Mouse (Mus musculus): ENCODE results near the gene Rnf150. TPM values are rescaled to one million over a fixed set of nuclear protein-coding genes. Genes with fewer than 3 reads are reported as not detected.

Rnf150 gene
- total RNA-seq, 2 experiments from 2014 or later, result 43.1 to 45.3 TPM

DNA sequence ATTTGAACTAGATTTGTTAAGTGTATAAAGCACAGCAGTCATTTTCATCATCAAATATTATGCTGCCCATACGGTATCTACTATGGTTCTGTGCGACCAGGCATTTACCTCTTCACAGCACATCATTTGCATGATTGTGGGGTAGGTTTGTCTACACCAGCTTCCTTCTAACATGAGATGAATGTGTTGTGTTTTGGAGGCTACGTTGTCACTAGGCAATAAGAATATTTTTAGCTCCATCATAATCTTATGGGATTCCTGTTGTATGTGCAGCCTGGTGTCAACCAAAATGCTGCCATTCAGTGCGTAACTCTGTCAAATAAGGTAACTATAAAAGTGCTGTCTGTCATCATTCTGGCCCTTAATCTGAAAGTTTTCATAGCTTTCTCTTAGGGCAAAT lies 24.1 kb downstream of the Rnf150 start:
- DNase-seq (ENCODE audit: low spot score in 2 of 2), result no peak

- no peak for DNase-seq (ENCODE audit: low spot score in 2 of 2)
Observed at GRCm38 (mm10) chr8:82889062-82889720, 26.0 kb downstream of the Rnf150 start.

GRCm38 (mm10) chr8:82895091-82895490 lies 31.9 kb downstream of the Rnf150 start:
- DNase-seq (ENCODE audit: low spot score in 2 of 2), result no peak

GRCm38 (mm10) chr8:82896796-82897195 lies 33.6 kb downstream of the Rnf150 start:
- no peak for DNase-seq (ENCODE audit: low spot score in 2 of 2)

DNA sequence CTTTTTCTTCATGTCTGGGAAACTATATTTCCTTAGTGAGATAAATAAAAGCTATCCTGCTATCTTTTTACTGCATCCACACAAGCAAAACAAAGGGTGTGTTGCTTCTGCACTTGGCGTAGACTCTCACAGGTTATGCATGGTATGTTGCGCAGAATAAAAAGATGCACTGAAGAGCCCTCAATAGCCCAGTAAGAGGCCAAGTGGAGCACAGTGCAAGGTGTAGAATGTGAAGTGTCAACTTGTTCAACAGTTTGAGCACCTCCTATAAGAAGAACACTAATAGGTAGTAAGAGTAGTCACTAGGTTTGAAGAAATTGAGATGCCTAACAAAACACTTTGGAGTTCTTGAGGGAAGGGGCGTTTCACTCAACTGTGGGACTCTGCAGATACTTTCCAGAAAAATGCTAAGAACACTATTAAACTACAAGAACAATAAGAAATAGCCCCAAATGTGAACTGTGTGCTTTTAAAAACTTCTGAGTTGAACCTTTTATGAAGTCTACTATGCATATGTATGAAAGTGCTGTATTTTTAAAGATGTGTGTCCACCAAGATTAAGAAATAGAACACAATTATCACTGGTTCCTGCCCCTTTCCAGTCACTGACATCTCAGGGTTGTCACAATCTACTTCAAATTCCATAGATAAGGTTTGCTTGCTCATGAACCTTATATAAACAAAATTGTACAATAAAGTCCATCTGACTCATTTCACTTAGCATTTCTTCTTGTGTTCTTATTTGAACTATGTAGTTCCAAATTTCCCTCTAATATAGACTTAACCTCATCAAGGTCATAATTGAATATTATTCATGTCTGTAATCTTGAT lies 34.7 kb downstream of the Rnf150 start:
- DNase-seq (ENCODE audit: low spot score in 2 of 2), result no peak

- DNase-seq (ENCODE audit: low spot score in 2 of 2), result no peak
Observed at GRCm38 (mm10) chr8:82898459-82898841, 35.3 kb downstream of the Rnf150 start.

DNA sequence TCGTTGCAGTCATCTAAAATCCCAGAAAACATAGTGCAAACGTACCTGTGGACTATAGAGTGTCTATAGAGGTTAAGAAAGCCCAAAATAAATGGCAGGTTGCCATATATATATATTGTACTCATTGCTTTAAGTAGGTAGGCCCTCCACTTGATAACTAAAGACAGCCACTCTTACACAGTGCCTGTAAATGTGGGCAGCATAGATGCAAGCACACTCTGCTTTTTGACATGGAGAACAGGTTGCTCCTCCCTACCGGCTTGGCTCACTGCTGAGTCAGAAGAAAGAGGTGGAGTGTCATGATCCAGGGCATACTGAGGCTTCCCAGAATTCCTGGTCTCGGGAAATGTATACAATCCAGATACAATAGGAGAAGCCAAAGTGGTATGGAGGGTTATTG lies 37.8 kb downstream of the Rnf150 start:
- no peak for DNase-seq (ENCODE audit: low spot score in 2 of 2)

- no peak for DNase-seq (ENCODE audit: low spot score in 2 of 2)
Observed at GRCm38 (mm10) chr8:82901549-82902138, 38.5 kb downstream of the Rnf150 start.

DNA sequence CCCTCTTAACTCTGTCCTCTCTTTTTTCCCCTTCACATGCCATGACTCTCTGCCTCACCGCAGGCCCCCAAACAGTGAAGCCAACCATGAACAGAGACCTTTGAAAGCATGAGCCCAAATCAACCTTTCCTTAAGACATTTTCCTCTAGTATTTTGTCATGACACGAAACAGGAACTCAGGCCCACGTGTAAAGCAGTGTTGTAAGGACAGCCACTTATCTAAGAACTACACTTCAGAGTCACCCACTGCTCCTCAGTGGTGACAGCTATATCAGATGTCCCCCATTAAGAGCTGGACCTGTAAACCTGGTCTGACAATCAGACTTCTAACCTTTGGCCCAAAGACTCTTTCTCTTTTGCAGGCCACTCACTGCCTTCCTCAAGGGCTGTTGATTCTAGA lies 40.3 kb downstream of the Rnf150 start:
- DNase-seq (ENCODE audit: low spot score in 2 of 2), result no peak

GRCm38 (mm10) chr8:82907271-82907670 lies 44.1 kb downstream of the Rnf150 start:
- DNase-seq (ENCODE audit: low spot score in 2 of 2), result no peak

DNA sequence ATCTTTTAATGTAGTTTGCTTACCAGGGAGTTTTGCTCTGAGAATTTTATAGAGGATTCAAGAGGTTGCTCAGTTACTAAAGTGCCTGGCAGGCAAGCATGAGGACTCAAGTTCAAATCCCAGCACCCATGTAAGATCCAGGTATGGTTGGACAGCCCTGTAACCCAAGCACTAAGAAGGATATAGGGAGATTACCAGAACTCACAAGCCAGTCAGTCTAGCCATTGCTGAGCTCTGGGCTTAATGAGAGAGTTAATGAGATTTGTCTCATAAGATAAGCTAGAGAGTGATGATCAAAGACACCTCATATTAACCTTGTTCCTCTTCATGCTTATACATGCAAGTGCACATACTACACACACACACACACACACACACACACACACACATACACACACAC lies 48.3 kb downstream of the Rnf150 start:
- DNase-seq (ENCODE audit: low spot score in 2 of 2), result no peak

DNA sequence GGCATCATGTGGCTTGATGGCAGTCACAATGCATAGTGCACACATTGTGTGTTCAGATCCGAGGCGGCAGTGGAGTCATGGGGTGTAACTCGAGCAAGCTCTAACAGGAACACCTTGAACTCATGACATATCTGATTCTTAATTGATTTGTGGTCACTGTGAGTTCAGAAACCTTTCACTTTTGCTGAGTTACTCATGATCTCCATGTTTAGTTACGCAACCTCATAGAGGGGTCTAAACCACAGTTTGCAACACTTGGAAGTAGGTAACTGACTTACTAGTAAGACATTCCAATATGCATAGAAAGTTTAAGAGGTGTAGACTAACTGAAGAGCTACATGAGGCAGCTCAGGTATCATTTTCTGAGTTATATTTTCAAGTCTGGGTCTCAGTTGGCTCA lies 49.1 kb downstream of the Rnf150 start:
- no peak for DNase-seq (ENCODE audit: low spot score in 2 of 2)

- no peak for DNase-seq (ENCODE audit: low spot score in 2 of 2)
Observed at GRCm38 (mm10) chr8:82914543-82914942, 51.4 kb downstream of the Rnf150 start.

DNA sequence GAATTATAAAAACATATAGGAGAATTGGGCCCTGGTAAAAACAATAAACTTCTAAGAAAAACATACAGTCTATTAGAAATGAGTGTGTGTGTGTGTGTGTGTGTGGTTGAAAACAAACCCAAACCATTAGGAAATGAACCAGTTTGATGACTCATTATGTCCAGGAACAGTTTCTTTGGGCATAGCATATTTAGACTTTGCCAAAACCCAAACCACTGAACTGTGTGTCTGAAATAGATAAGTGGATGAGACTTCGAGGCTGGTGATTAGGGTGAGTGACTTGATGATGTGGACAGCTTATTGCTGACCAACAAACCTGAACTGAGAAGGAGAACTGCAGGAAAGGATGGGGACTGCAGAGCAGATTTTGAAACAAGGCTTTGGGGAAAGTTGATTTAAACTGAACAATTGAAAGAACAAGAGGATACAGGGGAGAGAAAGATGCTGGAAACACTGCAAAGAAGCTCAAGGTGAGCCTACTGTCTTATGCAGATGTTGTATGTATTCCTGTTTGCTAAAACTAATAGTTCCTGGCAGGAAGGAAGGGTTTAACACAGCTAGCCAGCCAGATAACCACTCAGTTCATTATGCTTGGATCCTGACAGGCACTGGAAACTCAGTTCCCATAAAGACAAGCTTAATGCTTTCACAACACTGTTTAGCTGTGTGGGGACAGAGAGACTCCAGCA lies 53.8 kb downstream of the Rnf150 start:
- DNase-seq (ENCODE audit: low spot score in 2 of 2), result no peak

GRCm38 (mm10) chr8:82917540-82918316 lies 54.6 kb downstream of the Rnf150 start:
- no peak for DNase-seq (ENCODE audit: low spot score in 2 of 2)

- no peak for DNase-seq (ENCODE audit: low spot score in 2 of 2)
Observed at GRCm38 (mm10) chr8:82919676-82920075, 56.5 kb downstream of the Rnf150 start.

GRCm38 (mm10) chr8:82920124-82920523 lies 57.0 kb downstream of the Rnf150 start:
- DNase-seq (ENCODE audit: low spot score in 2 of 2), result no peak

GRCm38 (mm10) chr8:82925286-82925685 lies 62.1 kb downstream of the Rnf150 start:
- no peak for DNase-seq (ENCODE audit: low spot score in 2 of 2)

DNA sequence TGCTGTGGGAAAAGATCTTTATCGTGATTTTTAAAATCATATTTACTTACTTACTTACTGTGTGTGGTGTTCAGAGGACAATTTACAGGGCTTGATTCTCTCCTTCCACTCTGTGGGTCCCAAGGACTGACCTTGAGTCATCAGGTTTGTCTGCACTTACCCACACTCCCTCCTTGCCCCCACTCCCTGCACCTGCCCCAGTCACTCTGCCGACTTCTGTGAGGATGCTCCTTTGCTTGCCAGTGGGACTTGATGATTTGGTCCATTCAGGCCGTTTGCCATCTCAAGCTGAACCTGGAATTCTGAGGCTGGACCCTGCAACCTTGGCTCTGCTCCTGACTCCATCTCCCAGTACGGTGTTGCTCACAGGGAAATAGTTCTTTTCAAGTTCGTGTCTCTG lies 63.4 kb downstream of the Rnf150 start:
- DNase-seq (ENCODE audit: low spot score in 2 of 2), result no peak

DNA sequence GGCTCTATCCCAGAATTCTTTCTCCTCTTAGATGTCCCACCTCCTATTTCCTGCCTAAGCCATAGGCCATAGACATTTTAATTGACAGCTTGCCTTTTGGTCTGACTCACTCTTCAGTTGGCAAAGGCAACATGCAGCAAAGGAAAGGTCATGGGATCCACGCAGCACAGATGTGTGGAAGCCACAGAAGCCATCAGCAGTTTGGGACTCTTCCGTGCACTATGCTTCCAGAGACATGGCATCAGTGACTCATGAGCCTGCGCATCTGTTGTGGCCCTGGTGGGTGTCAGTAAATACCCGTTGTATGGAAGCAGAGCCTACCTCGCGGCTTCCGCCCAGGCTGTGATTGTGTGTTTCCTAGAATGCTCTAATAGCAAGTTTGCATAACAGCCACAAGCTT lies 68.4 kb downstream of the Rnf150 start:
- DNase-seq (ENCODE audit: low spot score in 2 of 2), result no peak

DNA sequence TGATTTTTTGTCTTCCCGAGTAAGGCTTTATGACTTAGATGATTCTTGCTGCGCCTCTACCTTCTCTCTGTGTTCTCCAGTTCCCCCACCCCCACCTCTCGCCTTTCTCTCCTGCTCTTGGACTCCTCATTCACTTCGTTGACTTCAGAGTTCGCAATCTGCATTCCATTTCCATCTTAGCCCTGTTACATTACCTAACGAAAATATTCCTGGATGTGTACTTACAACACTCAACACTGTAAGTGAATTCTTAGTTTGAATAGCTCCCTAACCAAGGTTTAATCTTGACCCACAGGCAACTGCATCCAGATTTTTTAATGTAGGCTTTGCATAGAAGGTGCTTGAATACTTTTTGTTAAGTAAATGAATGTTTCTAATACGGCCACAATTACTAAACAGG lies 73.0 kb downstream of the Rnf150 start:
- DNase-seq (ENCODE audit: low spot score in 2 of 2), result no peak
